Mouse (Mus musculus) intestine, embryonic 14.5 days (tissue): ENCODE measurements around the gene Kat7. TPM values are rescaled to one million over a fixed set of nuclear protein-coding genes. Genes with fewer than 3 reads are reported as not detected.

Experiments
- ATAC-seq: fragments of 200-750 bp; cut with Nextera tagmentation; replicated peaks from 2 replicates; pipeline ENCODE4 v1.8.0; 2017; ENCODE audit warnings: low read depth, moderate number of reproducible peaks, moderate TSS enrichment, moderate library complexity; ENCODE audit not compliant: low FRiP score, low TSS enrichment
- DNase-seq: peaks from one replicate; pipeline ENCODE4 v3.0.0-alpha.2; 2018; ENCODE audit warnings: low spot score
- H3K27ac ChIP-seq: fragments of 300-500 bp; sonication (generic); 2 replicates; pipeline ENCODE4 v1.5.1; 2014; ENCODE audit warnings: low read depth, mild to moderate bottlenecking, control low read depth
- H3K27me3 ChIP-seq: fragments of 300-500 bp; sonication (generic); replicated peaks from 2 replicates; pipeline ENCODE4 v1.6.1; 2014; ENCODE audit warnings: low read length, control low read depth; ENCODE audit not compliant: control insufficient read depth, insufficient read depth
- H3K36me3 ChIP-seq: fragments of 300-500 bp; sonication (generic); 2 replicates; pipeline ENCODE4 v1.6.1; 2014; ENCODE audit warnings: low read length, control low read depth; ENCODE audit not compliant: control insufficient read depth, insufficient read depth
- H3K4me1 ChIP-seq: fragments of 300-500 bp; sonication (generic); replicated peaks from 2 replicates; pipeline ENCODE4 v1.6.1; 2014; ENCODE audit warnings: low read length, control low read depth, mixed read lengths; ENCODE audit not compliant: control insufficient read depth, insufficient read depth
- H3K4me2 ChIP-seq: fragments of 300-500 bp; sonication (generic); 2 replicates; pipeline ENCODE4 v1.6.1; 2014; ENCODE audit warnings: low read length
- H3K4me3 ChIP-seq: fragments of 300-500 bp; sonication (generic); 2 replicates; pipeline ENCODE4 v1.5.1; 2014; ENCODE audit warnings: low read depth, low read length, control low read depth, mixed read lengths
- H3K9ac ChIP-seq: fragments of 300-500 bp; sonication (generic); 2 replicates; pipeline ENCODE4 v1.6.1; 2014; ENCODE audit warnings: mild to moderate bottlenecking, low read length
- H3K9me3 ChIP-seq: fragments of 300-500 bp; sonication (generic); 2 replicates; pipeline ENCODE4 v1.6.1; 2016; ENCODE audit warnings: low read length, control low read depth; ENCODE audit not compliant: control insufficient read depth
- WGBS: fragments of 180-500 bp; shearing (Covaris S2); extraction: QIAGEN DNeasy Blood & Tissue Kit; methylation state at CpG from one replicate; pipeline ENCODE4 v1.1.7; 2014; 5-methylcytosine and 5-hydroxymethylcytosine counted together
- polyA plus RNA-seq: library from polyadenylated mRNA; unstranded; fragments of >200 nt; fragmentation: Nextera tagmentation; extraction: Ambion mirVana; gene quantifications from 2 replicates; pipeline ENCODE4 v1.2.1, GENCODE M21; 2014

The Kat7 gene
- polyA plus RNA-seq, 1 experiment from 2014 or later: 68.7 TPM

DNA sequence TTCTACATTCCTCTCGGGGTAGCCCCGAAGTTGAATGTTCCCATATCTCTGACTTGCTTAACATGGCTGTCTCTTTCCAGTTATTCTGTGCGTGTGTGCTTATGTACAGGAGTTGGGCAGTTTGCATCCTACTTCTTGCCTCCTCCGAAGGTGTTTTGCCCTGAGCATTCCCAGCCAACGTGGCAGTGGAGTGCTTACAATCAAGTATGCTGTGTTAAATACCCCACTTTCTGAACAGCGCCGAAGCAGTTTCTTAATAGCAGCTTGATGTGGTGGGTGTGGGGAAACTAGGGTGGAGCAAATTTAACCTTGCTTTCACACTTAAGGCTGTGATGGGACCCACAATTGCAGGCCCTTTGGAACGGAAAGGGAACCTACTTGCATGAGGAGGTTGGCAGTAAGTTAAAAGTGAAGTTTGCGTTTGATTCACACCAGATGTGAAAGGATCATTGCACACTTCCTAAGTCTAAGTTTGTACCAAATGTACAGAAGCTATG, 27.8 kb upstream of the Kat7 start:
- ATAC-seq (no peak), DNase-seq (no peak)
- 20% methylated on average over 9 of the region's 9 CpGs for WGBS

DNA sequence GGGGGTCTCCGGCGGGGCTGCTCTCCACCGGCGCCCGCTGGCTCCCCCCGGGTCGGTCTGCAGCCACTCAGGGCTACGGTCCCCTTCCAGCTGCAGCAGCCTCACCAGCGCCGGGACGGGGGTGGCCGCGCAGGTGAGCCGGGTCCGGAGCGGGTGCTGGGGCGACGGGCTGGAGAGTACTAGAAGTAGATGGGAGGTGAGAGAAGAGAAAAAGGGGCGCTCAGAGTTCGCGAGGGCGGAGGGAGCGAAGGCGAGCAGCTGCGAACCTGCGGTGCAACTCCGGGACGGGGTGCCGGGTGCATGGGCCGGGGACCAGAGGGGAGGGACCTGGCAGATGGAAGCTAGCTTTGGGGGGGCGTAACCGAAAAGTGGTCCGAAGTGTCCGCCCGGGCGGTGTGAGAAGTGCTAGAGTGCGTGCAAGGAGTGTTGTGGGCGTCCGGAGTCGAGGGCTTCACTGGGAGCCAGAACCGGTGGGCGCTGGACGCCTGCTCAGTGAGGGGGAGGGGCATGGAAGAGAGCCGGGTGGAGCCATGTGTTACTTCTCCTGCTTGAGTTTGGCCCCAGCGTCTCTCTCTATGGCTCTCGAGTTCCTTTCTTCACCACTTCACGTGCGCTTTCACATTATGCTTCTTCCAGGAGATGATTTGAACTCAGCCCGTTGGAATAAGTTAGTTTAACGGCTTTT, 27.2 kb upstream of the Kat7 start:
- H3K4me3 ChIP-seq: peak overlapping the region; percentile 91
- peak; percentile 74 for ATAC-seq
- peak; percentile 91 for DNase-seq
- 0 out of 2 replicates have a peak, but pooled peaks cover 3% of the 10 kb centered on the region for H3K36me3 ChIP-seq
- H3K4me2 ChIP-seq: peak overlapping the region; percentile 75
- H3K4me1 ChIP-seq: peaks cover 30% of the 10 kb centered on the region; the same call in 1 of the 2 replicates
- WGBS: under 1% methylated on average over 42 of the region's 50 CpGs
- no peaks in the 10 kb centered on the region for H3K27me3 ChIP-seq
- peak overlapping the region; percentile 68 for H3K9ac ChIP-seq
- peak overlapping the region; percentile 38; the same call in 1 of the 2 replicates for H3K27ac ChIP-seq
- H3K9me3 ChIP-seq: no peaks in the 10 kb centered on the region

More for the DNA sequence above, 27.8 kb upstream of the Kat7 start:
- no peaks in the 10 kb centered on the region for H3K9me3 ChIP-seq
- 0 out of 2 replicates have a peak, but pooled peaks cover 3% of the 10 kb centered on the region for H3K36me3 ChIP-seq
- peak overlapping the region; percentile 68 for H3K9ac ChIP-seq
- H3K27ac ChIP-seq: no peak overlapping the region
- H3K4me1 ChIP-seq: peaks cover 30% of the 10 kb centered on the region; the same call in 1 of the 2 replicates
- no peaks in the 10 kb centered on the region for H3K27me3 ChIP-seq
- H3K4me3 ChIP-seq: peak overlapping the region; percentile 91
- peak overlapping the region; percentile 75 for H3K4me2 ChIP-seq

DNA sequence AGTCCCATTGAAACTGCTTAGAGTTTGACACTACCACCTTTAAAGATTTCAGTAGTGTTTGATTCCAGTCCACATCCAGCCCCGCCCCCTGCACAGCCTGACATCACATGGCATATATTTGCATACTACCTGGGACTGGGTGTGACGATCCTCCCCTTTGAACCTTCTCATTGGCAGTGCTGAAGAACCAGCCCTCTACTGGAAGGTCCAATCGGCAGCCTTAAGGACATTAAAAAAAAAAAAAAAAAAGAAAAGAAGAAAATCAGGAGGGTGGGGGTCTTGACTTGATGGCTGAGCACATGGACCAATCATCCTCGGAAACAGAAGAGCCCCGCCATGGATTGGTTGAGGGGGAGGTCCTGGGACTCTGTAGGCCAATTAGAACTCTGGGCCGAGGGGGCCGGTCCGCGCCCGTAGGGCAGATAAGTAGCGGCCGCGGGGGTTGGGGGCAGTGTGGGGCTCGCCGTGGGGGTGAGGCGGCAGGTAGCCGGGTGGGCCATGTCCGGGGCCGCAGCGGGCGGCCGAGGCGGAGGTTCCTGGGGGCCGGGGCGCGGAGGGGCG, 26.6 kb upstream of the Kat7 start, which contains the start of gene Fam117a:
Fam117a (plus strand) TSS at position 451 of the 561 bp plus-strand sequence.
- no peaks in the 10 kb centered on the region for H3K27me3 ChIP-seq
- 0 out of 2 replicates have a peak, but pooled peaks cover 3% of the 10 kb centered on the region for H3K36me3 ChIP-seq
- H3K4me1 ChIP-seq: peaks cover 30% of the 10 kb centered on the region; the same call in 1 of the 2 replicates
- no peaks in the 10 kb centered on the region for H3K9me3 ChIP-seq
- H3K27ac ChIP-seq: peak within 1 kb of the TSS; percentile 38; the same call in 1 of the 2 replicates
- H3K4me2 ChIP-seq: peak within 1 kb of the TSS; percentile 75
- DNase-seq (peak; percentile 85), ATAC-seq (peak; percentile 98)
- peak within 1 kb of the TSS; percentile 68 for H3K9ac ChIP-seq
- WGBS: under 1% methylated on average over 26 of the region's 27 CpGs
- H3K4me3 ChIP-seq: peak within 1 kb of the TSS; percentile 91

DNA sequence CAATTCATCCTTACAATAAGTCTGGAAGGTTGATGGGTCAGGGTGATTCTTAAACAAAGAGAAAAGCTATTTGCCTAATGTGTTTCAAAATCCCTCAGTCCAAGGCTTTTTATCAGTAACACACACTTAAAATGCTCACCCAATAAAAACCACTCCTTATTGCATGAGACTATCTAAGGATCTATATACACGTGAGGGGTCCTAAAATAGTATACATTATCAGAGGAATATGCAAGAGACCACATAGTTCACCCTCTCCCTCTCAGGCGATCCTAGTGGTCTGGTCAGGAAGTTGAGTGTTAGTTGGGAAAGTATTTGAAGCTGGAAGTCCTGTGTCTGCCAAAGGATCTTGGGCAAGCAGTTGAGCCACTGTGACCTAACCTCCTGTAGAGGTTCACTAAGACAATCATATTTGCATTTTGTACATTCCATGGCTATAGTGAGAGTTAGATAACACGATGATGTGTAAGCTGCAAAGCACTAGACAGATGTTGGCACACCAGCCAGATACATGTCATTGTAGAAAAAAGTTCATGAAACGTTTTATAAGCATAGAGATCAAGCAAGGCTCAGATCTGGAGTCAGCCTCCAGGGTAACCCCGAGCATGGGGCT, 24.5 kb upstream of the Kat7 start:
- no peak overlapping the region for H3K27ac ChIP-seq
- H3K4me1 ChIP-seq: peaks cover 24% of the 10 kb centered on the region; the same call in 1 of the 2 replicates
- no peak for ATAC-seq
- DNase-seq: no peak
- no peak overlapping the region for H3K9ac ChIP-seq
- no peaks in the 10 kb centered on the region for H3K36me3 ChIP-seq
- H3K27me3 ChIP-seq: no peaks in the 10 kb centered on the region
- WGBS: 60% methylated on average over 5 of the region's 5 CpGs
- no peaks in the 10 kb centered on the region for H3K9me3 ChIP-seq
- no peak overlapping the region for H3K4me3 ChIP-seq
- no peak overlapping the region for H3K4me2 ChIP-seq

DNA sequence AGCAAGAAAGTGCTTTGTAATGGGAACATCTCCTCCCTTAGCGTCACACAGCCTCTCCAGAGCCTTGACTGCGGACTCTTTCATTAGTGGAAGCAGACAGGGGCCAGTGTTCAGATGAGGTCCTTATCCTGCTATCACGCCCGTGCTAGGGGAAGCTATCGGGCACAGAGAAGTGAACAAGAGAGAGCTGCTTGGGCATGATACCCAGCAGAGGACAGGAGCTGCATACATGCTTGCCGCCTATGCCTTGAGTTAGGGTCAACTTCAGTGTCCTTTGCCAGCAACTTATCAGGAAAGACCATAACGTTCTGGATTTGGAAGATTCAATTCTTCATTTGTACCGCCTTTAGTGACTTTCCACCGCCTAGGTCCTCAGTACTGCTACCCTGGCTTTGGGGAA, 23.8 kb upstream of the Kat7 start:
- 80% methylated on average over 9 of the region's 9 CpGs for WGBS
- Histone ChIP-seq H3K4me2 (no peak overlapping the region), H3K9me3 (no peaks in the 10 kb centered on the region), H3K4me1 (peaks cover 17% of the 10 kb centered on the region; the same call in 1 of the 2 replicates), H3K9ac (no peak overlapping the region), H3K4me3 (no peak overlapping the region), H3K27me3 (no peaks in the 10 kb centered on the region), H3K36me3 (no peaks in the 10 kb centered on the region), H3K27ac (no peak overlapping the region)
- DNase-seq: no peak
- no peak for ATAC-seq

DNA sequence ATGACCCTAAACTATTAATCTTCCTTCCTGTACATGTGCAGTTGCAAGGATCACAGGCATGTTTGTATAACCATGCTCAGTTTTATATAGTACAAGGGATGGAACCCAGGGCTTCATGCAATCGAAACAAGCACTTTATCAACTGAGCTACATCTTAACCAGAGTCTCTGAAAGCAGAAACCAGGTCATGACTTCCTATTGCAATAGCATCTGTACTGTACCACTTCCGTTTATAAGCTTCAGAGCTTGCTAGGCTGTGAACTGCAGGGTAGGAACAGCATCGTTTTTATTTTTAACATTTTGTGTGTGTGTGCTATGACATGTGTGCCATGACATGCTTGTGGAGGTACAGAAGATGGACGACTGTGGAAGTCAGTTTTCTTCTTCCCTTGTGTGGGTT, 23.2 kb upstream of the Kat7 start:
- no peak overlapping the region for H3K9ac ChIP-seq
- ATAC-seq: no peak
- 45% methylated on average over 4 of the region's 4 CpGs for WGBS

DNA sequence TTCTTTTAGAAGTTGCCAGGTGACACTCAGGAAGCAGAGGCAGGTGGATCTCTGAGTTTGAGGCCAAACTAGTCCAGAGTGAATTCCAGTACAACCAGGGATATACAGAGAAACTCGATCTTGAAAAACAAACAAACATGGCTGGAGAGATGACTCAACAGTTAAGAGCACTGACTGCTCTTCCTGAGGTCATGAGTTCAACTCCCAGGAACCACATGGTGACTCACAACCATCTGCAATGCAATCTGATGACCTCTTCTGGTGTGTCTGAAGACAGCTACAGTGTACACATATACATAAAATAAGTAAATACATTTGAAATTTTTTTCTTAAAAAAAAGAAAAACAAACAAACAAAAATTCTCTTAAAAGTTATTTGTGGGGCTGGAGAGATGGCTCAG, 20.6 kb upstream of the Kat7 start:
- no peaks in the 10 kb centered on the region for H3K36me3 ChIP-seq
- H3K9me3 ChIP-seq: no peaks in the 10 kb centered on the region
- H3K27ac ChIP-seq: no peak overlapping the region
- H3K4me2 ChIP-seq: no peak overlapping the region
- 51% methylated on average over 1 of the region's 1 CpGs for WGBS
- no peak overlapping the region for H3K4me3 ChIP-seq
- ATAC-seq (no peak), DNase-seq (no peak)
- H3K9ac ChIP-seq: no peak overlapping the region
- no peaks in the 10 kb centered on the region for H3K27me3 ChIP-seq
- no peaks in the 10 kb centered on the region for H3K4me1 ChIP-seq

More for the DNA sequence above, 23.2 kb upstream of the Kat7 start:
- Histone ChIP-seq H3K36me3 (no peaks in the 10 kb centered on the region), H3K4me1 (peaks cover 13% of the 10 kb centered on the region; the same call in 1 of the 2 replicates), H3K9me3 (no peaks in the 10 kb centered on the region), H3K27me3 (no peaks in the 10 kb centered on the region), H3K27ac (no peak overlapping the region), H3K4me2 (no peak overlapping the region), H3K4me3 (no peak overlapping the region)
- DNase-seq: no peak

DNA sequence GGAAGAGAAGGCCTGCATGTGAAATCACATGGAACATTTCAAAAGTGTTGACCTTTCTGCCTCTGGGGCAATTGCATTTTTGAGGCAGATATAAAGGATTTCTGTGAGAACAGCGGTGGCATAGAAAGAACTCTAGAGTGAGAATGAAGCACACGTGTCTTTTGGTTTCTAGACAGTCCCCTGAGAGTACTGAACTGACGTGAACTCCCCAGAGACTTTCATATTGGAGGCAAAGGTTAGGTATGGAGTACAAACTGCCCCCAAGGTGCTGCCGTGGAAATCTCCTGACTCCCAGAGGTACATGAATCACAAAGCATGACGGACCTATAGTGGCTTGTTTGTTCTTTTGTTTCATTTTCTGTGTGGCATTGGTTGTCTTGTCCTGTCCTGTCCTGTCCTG, 18.6 kb upstream of the Kat7 start:
- no peaks in the 10 kb centered on the region for H3K36me3 ChIP-seq
- H3K4me1 ChIP-seq: no peaks in the 10 kb centered on the region
- H3K4me2 ChIP-seq: no peak overlapping the region
- 76% methylated on average over 5 of the region's 5 CpGs for WGBS
- H3K4me3 ChIP-seq: no peak overlapping the region
- DNase-seq: no peak
- H3K9me3 ChIP-seq: no peaks in the 10 kb centered on the region
- H3K9ac ChIP-seq: no peak overlapping the region
- ATAC-seq: no peak
- H3K27ac ChIP-seq: no peak overlapping the region
- H3K27me3 ChIP-seq: no peaks in the 10 kb centered on the region
